Mouse (Mus musculus) adrenal gland, adult 2 months (tissue): ENCODE results near the gene Vrk1. TPM values are rescaled to one million over a fixed set of nuclear protein-coding genes. Genes with fewer than 3 reads are reported as not detected.
A peak's percentile ranks its signal among the peaks of the same experiment; 100 is the strongest.

Experiments used
- DNase-seq: peaks from one replicate; pipeline ENCODE4 v3.0.0; 2021
- long read RNA-seq: library from polyadenylated mRNA; stranded (forward); transcript quantifications from one replicate; pipeline ENCODE4 v2.0.0, GENCODE M21; 2021
- polyA plus RNA-seq: library from polyadenylated mRNA; depleted of rRNA; stranded (reverse); fragments of >200 nt; gene quantifications from 2 replicates; pipeline ENCODE4 v1.2.3, GENCODE M21; 2012; rRNA removed
- total RNA-seq, 2 experiments: library from RNA; stranded (reverse); gene quantifications; 2 replicates each; pipeline ENCODE4 v1.2.3; 2021

Gene Vrk1
- 10 to 100 TPM; 13.6 to 14.9 TPM for total RNA-seq
- polyA plus RNA-seq = 1.6 and 1.8 TPM in 2 replicates
- long read RNA-seq, transcript Vrk1-202 (13 exons, 1,509 nt) = major isoform, 9 of 13 reads
- long read RNA-seq, partial matches to known transcripts = 0 of 13 reads
- long read RNA-seq, other reads (novel, unspliced or antisense) = 2 of 13 reads

- peak; percentile 98 for DNase-seq
Observed at GRCm38 (mm10) chr12:106010065-106010915, at the start of gene Vrk1. Gene Vrk1, plus strand, starts transcription at chr12:106010228.

GRCm38 (mm10) chr12:105960592-105961330, 49.3 kb upstream of the Vrk1 start:
- no peak for DNase-seq

- no peak for DNase-seq
Observed at GRCm38 (mm10) chr12:105961667-105962066, 48.4 kb upstream of the Vrk1 start.

GRCm38 (mm10) chr12:105962103-105963011, 47.7 kb upstream of the Vrk1 start:
- DNase-seq = peak; percentile 93

- DNase-seq = no peak
Observed at GRCm38 (mm10) chr12:105963012-105963572, 46.9 kb upstream of the Vrk1 start.

GRCm38 (mm10) chr12:105966887-105967637, 43.0 kb upstream of the Vrk1 start:
- DNase-seq = no peak

GRCm38 (mm10) chr12:105967806-105968205, 42.2 kb upstream of the Vrk1 start:
- DNase-seq = no peak

GRCm38 (mm10) chr12:105971182-105971581, 38.8 kb upstream of the Vrk1 start:
- DNase-seq = no peak

GRCm38 (mm10) chr12:105972673-105973072, 37.4 kb upstream of the Vrk1 start:
- no peak for DNase-seq

GRCm38 (mm10) chr12:105973691-105974090, 36.3 kb upstream of the Vrk1 start:
- no peak for DNase-seq

- no peak for DNase-seq
Observed at GRCm38 (mm10) chr12:105974107-105974506, 35.9 kb upstream of the Vrk1 start.

- peak; percentile 66 for DNase-seq
Observed at GRCm38 (mm10) chr12:105981121-105981973, 28.7 kb upstream of the Vrk1 start.

GRCm38 (mm10) chr12:105981974-105982305, 28.1 kb upstream of the Vrk1 start:
- DNase-seq = no peak

- DNase-seq = no peak
Observed at GRCm38 (mm10) chr12:105982598-105982997, 27.4 kb upstream of the Vrk1 start.

- no peak for DNase-seq
Observed at GRCm38 (mm10) chr12:105983499-105983898, 26.5 kb upstream of the Vrk1 start.

- DNase-seq = no peak
Observed at GRCm38 (mm10) chr12:105988434-105988833, 21.6 kb upstream of the Vrk1 start.

- DNase-seq = peak; percentile 59
Observed at GRCm38 (mm10) chr12:105992756-105993155, 17.3 kb upstream of the Vrk1 start.

GRCm38 (mm10) chr12:105993356-105993755, 16.7 kb upstream of the Vrk1 start:
- DNase-seq = peak; percentile 66

- no peak for DNase-seq
Observed at GRCm38 (mm10) chr12:105995940-105996339, 14.1 kb upstream of the Vrk1 start.
